Mouse (Mus musculus): ENCODE measurements around the gene Tnfrsf9. TPM values are rescaled to one million over a fixed set of nuclear protein-coding genes. Genes with fewer than 3 reads are reported as not detected.

The Tnfrsf9 gene
- polyA plus RNA-seq, 1 experiment from 2014 or later, result 0.11 TPM

GRCm38 (mm10) chr4:150915181-150915906 is 982 bp downstream of the Tnfrsf9 start:
- Histone ChIP-seq H3K9ac (ENCODE audit: low read length) (peak overlapping the region; percentile 80), H3K27me3 (replicated peaks; ENCODE audit: control insufficient read depth, insufficient read depth, low read length) (no peaks in the 10 kb centered on the region), H3K36me3 (ENCODE audit: control insufficient read depth, insufficient read depth, low read length) (no peaks in the 10 kb centered on the region), H3K4me1 (ENCODE audit: control insufficient read depth, insufficient read depth, low read length) (peaks cover 11% of the 10 kb centered on the region), H3K4me3 (ENCODE audit: low read depth, low read length) (peak overlapping the region; percentile 66), H3K9me3 (replicated peaks; ENCODE audit: control insufficient read depth, low read length) (no peaks in the 10 kb centered on the region), H3K27ac (ENCODE audit: low read depth, low read length) (0 out of 2 replicates have a peak overlapping the region, but pooled peaks have one; percentile 22), H3K4me2 (ENCODE audit: low read length) (peak overlapping the region; percentile 57)
- no peak for ATAC-seq
- peak; percentile 26 for DNase-seq (ENCODE audit: low spot score)
- WGBS, result 48% methylated on average over 10 of the region's 10 CpGs

- no peak overlapping the region for H3K4me2 ChIP-seq (ENCODE audit: low read length)
- H3K36me3 ChIP-seq (ENCODE audit: control insufficient read depth, insufficient read depth, low read length), result no peaks in the 10 kb centered on the region
- peaks cover 11% of the 10 kb centered on the region for H3K4me1 ChIP-seq (ENCODE audit: control insufficient read depth, insufficient read depth, low read length)
- ATAC-seq (no peak), DNase-seq (ENCODE audit: low spot score) (no peak)
- 73% methylated on average over 8 of the region's 8 CpGs for WGBS
- H3K9me3 ChIP-seq (replicated peaks; ENCODE audit: control insufficient read depth, low read length), result no peaks in the 10 kb centered on the region
- no peak overlapping the region for H3K9ac ChIP-seq (ENCODE audit: low read length)
- no peak overlapping the region for H3K4me3 ChIP-seq (ENCODE audit: low read depth, low read length)
- H3K27me3 ChIP-seq (replicated peaks; ENCODE audit: control insufficient read depth, insufficient read depth, low read length), result no peaks in the 10 kb centered on the region
- no peak overlapping the region for H3K27ac ChIP-seq (ENCODE audit: low read depth, low read length)
These were observed 3.1 kb downstream of the Tnfrsf9 start for GRCm38 (mm10) chr4:150917336-150918027.

GRCm38 (mm10) chr4:150921206-150921605 is 6.8 kb downstream of the Tnfrsf9 start:
- Histone ChIP-seq H3K36me3 (ENCODE audit: control insufficient read depth, insufficient read depth, low read length) (no peaks in the 10 kb centered on the region), H3K4me3 (ENCODE audit: low read depth, low read length) (no peak overlapping the region), H3K27ac (ENCODE audit: low read depth, low read length) (no peak overlapping the region), H3K9me3 (replicated peaks; ENCODE audit: control insufficient read depth, low read length) (no peaks in the 10 kb centered on the region), H3K4me1 (ENCODE audit: control insufficient read depth, insufficient read depth, low read length) (no peaks in the 10 kb centered on the region), H3K4me2 (ENCODE audit: low read length) (no peak overlapping the region), H3K9ac (ENCODE audit: low read length) (no peak overlapping the region), H3K27me3 (replicated peaks; ENCODE audit: control insufficient read depth, insufficient read depth, low read length) (no peaks in the 10 kb centered on the region)
- no peak for DNase-seq (ENCODE audit: low spot score)
- no peak for ATAC-seq
- WGBS, result 85% methylated on average over 8 of the region's 8 CpGs

- Histone ChIP-seq H3K4me2 (ENCODE audit: low read length) (no peak overlapping the region), H3K9ac (ENCODE audit: low read length) (no peak overlapping the region), H3K9me3 (replicated peaks; ENCODE audit: control insufficient read depth, low read length) (no peaks in the 10 kb centered on the region), H3K27ac (ENCODE audit: low read depth, low read length) (no peak overlapping the region), H3K27me3 (replicated peaks; ENCODE audit: control insufficient read depth, insufficient read depth, low read length) (no peaks in the 10 kb centered on the region), H3K36me3 (ENCODE audit: control insufficient read depth, insufficient read depth, low read length) (no peaks in the 10 kb centered on the region), H3K4me3 (ENCODE audit: low read depth, low read length) (no peak overlapping the region), H3K4me1 (ENCODE audit: control insufficient read depth, insufficient read depth, low read length) (no peaks in the 10 kb centered on the region)
- DNase-seq (ENCODE audit: low spot score), result no peak
- no peak for ATAC-seq
- 89% methylated on average over 13 of the region's 13 CpGs for WGBS
These were observed 9.9 kb downstream of the Tnfrsf9 start for GRCm38 (mm10) chr4:150924308-150924707.

- WGBS, result 91% methylated on average over 6 of the region's 6 CpGs
- H3K27ac ChIP-seq (ENCODE audit: low read depth, low read length), result no peak overlapping the region
- no peak overlapping the region for H3K4me3 ChIP-seq (ENCODE audit: low read depth, low read length)
- no peaks in the 10 kb centered on the region for H3K4me1 ChIP-seq (ENCODE audit: control insufficient read depth, insufficient read depth, low read length)
- ATAC-seq (no peak), DNase-seq (ENCODE audit: low spot score) (no peak)
- no peaks in the 10 kb centered on the region for H3K9me3 ChIP-seq (replicated peaks; ENCODE audit: control insufficient read depth, low read length)
- no peaks in the 10 kb centered on the region for H3K27me3 ChIP-seq (replicated peaks; ENCODE audit: control insufficient read depth, insufficient read depth, low read length)
- H3K36me3 ChIP-seq (ENCODE audit: control insufficient read depth, insufficient read depth, low read length), result no peaks in the 10 kb centered on the region
- no peak overlapping the region for H3K4me2 ChIP-seq (ENCODE audit: low read length)
- H3K9ac ChIP-seq (ENCODE audit: low read length), result no peak overlapping the region
These were observed 10.6 kb downstream of the Tnfrsf9 start for GRCm38 (mm10) chr4:150924936-150925335.

GRCm38 (mm10) chr4:150925923-150926322 is 11.6 kb downstream of the Tnfrsf9 start:
- 54% methylated on average over 5 of the region's 5 CpGs for WGBS
- no peaks in the 10 kb centered on the region for H3K36me3 ChIP-seq (ENCODE audit: control insufficient read depth, insufficient read depth, low read length)
- ATAC-seq (no peak), DNase-seq (ENCODE audit: low spot score) (peak; percentile 16)
- no peaks in the 10 kb centered on the region for H3K4me1 ChIP-seq (ENCODE audit: control insufficient read depth, insufficient read depth, low read length)
- no peaks in the 10 kb centered on the region for H3K27me3 ChIP-seq (replicated peaks; ENCODE audit: control insufficient read depth, insufficient read depth, low read length)
- no peak overlapping the region for H3K9ac ChIP-seq (ENCODE audit: low read length)
- no peak overlapping the region for H3K27ac ChIP-seq (ENCODE audit: low read depth, low read length)
- H3K4me2 ChIP-seq (ENCODE audit: low read length), result no peak overlapping the region
- no peaks in the 10 kb centered on the region for H3K9me3 ChIP-seq (replicated peaks; ENCODE audit: control insufficient read depth, low read length)
- no peak overlapping the region for H3K4me3 ChIP-seq (ENCODE audit: low read depth, low read length)

GRCm38 (mm10) chr4:150926924-150927705 is 12.8 kb downstream of the Tnfrsf9 start:
- no peaks in the 10 kb centered on the region for H3K27me3 ChIP-seq (replicated peaks; ENCODE audit: control insufficient read depth, insufficient read depth, low read length)
- ATAC-seq (no peak), DNase-seq (ENCODE audit: low spot score) (peak; percentile 33)
- H3K4me3 ChIP-seq (ENCODE audit: low read depth, low read length), result no peak overlapping the region
- H3K4me1 ChIP-seq (ENCODE audit: control insufficient read depth, insufficient read depth, low read length), result no peaks in the 10 kb centered on the region
- H3K9me3 ChIP-seq (replicated peaks; ENCODE audit: control insufficient read depth, low read length), result no peaks in the 10 kb centered on the region
- no peak overlapping the region for H3K4me2 ChIP-seq (ENCODE audit: low read length)
- H3K27ac ChIP-seq (ENCODE audit: low read depth, low read length), result no peak overlapping the region
- 55% methylated on average over 13 of the region's 14 CpGs for WGBS
- H3K36me3 ChIP-seq (ENCODE audit: control insufficient read depth, insufficient read depth, low read length), result no peaks in the 10 kb centered on the region
- no peak overlapping the region for H3K9ac ChIP-seq (ENCODE audit: low read length)

- ATAC-seq, result no peak
- 77% methylated on average over 10 of the region's 10 CpGs for WGBS
- no peak overlapping the region for H3K9ac ChIP-seq (ENCODE audit: low read length)
These were observed 13.4 kb downstream of the Tnfrsf9 start for GRCm38 (mm10) chr4:150927789-150928188.

More at GRCm38 (mm10) chr4:150927789-150928188, 13.4 kb downstream of the Tnfrsf9 start:
- no peaks in the 10 kb centered on the region for H3K4me1 ChIP-seq (ENCODE audit: control insufficient read depth, insufficient read depth, low read length)
- DNase-seq (ENCODE audit: low spot score), result no peak
- no peaks in the 10 kb centered on the region for H3K27me3 ChIP-seq (replicated peaks; ENCODE audit: control insufficient read depth, insufficient read depth, low read length)
- H3K27ac ChIP-seq (ENCODE audit: low read depth, low read length), result no peak overlapping the region
- H3K4me2 ChIP-seq (ENCODE audit: low read length), result no peak overlapping the region
- no peaks in the 10 kb centered on the region for H3K36me3 ChIP-seq (ENCODE audit: control insufficient read depth, insufficient read depth, low read length)
- no peaks in the 10 kb centered on the region for H3K9me3 ChIP-seq (replicated peaks; ENCODE audit: control insufficient read depth, low read length)
- H3K4me3 ChIP-seq (ENCODE audit: low read depth, low read length), result no peak overlapping the region
